Mouse (Mus musculus): ENCODE measurements around the gene Gadd45b. TPM values are rescaled to one million over a fixed set of nuclear protein-coding genes. Genes with fewer than 3 reads are reported as not detected.

The Gadd45b gene
- 9.9 and 11.6 TPM in 2 replicates for polyA plus RNA-seq (2014; fragmentation: Nextera tagmentation; extraction: Ambion mirVana)

DNA sequence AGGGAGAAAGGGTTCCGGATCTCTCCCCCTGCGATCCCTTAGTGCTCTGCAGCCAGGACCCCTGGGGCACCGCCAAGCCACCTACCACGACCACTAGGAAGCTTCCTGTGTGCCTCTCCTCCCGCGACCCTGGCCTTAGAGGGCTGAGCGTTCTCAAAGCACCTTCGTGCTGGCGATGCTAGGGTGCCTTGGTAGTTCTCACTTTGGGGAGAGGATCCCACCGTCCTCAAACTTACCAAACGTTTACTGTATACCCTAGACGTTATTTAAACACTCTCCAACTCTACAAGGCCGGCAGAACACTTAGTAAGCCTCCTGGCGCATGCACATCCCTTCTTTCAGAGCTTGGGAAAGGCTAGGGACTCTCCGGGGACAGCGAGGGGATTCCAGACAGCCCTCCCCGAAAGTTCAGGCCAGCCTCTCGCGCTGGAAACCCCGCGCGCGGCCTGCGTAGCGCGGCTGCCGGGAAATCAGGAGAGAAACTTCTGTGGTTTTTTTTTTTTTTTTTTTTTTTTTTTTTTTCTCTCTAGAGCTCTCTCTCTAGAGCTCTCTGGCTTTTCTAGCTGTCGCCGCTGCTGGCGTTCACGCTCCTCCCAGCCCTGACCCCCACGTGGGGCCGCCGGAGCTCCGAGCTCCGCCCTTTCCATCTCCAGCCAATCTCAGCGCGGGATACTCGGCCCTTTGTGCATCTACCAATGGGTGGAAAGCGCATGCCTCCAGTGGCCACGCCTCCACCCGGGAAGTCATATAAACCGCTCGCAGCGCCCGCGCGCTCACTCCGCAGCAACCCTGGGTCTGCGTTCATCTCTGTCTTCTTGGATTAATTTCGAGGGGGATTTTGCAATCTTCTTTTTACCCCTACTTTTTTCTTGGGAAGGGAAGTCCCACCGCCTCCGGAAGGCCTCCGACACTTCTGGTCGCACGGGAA, at the start of gene Gadd45b:
Gene Gadd45b, plus strand, starts transcription at position 775 of the 928 bp plus-strand sequence.
- H3K4me3 ChIP-seq (ENCODE audit: low read depth, low read length) = peak within 1 kb of the TSS; percentile 47
- peak within 1 kb of the TSS; percentile 87 for H3K4me2 ChIP-seq (ENCODE audit: low read depth, low read length)
- DNase-seq (ENCODE audit: low spot score) (peak; percentile 99), ATAC-seq (replicated peaks; ENCODE audit: insufficient number of reproducible peaks, low FRiP score, low TSS enrichment, low read depth) (peak; percentile 72)
- peak within 1 kb of the TSS; percentile 52; the same call in 1 of the 2 replicates for H3K27ac ChIP-seq (replicated peaks; ENCODE audit: low read depth, low read length)
- H3K9me3 ChIP-seq (replicated peaks; ENCODE audit: control insufficient read depth, low read length) = no peaks in the 10 kb centered on the region
- H3K27me3 ChIP-seq (ENCODE audit: control insufficient read depth, insufficient read depth, low read length) = peaks cover 40% of the 10 kb centered on the region
- H3K4me1 ChIP-seq (ENCODE audit: control insufficient read depth, insufficient read depth, low read length) = peaks cover 15% of the 10 kb centered on the region
- H3K36me3 ChIP-seq (replicated peaks; ENCODE audit: control insufficient read depth, insufficient read depth, low read depth, low read length) = no peaks in the 10 kb centered on the region
- peak within 1 kb of the TSS; percentile 57 for H3K9ac ChIP-seq (replicated peaks; ENCODE audit: low read length)
- under 1% methylated on average over 54 of the region's 56 CpGs for WGBS

DNA sequence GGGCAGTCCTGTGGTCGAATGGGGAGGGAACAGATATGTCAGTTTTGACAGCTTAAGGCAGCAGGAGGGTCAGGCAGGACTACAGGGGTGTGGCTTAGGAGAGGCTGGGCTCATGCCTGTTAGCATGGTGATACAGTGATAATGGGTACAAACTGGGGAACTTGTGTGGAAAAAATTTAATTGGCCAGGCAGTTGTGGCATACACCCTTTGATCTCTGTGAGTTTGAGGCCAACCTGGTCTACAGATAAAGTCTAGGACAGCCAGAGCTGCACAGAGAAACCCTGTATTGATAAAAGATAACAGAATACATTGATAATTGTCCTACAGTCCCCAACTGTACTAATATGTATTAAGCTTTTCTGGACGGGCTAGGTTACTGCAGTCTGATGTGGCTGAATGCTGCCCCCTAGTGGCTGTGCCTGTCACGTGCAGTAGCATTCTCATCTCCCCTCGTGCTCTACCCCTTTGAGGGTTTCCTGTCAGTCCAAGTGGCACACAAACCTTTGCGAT, 49.7 kb upstream of the Gadd45b start:
- ATAC-seq (replicated peaks; ENCODE audit: insufficient number of reproducible peaks, low FRiP score, low TSS enrichment, low read depth) (no peak), DNase-seq (ENCODE audit: low spot score) (peak; percentile 78)
- H3K4me3 ChIP-seq (ENCODE audit: low read depth, low read length) = no peak overlapping the region
- no peak overlapping the region for H3K27ac ChIP-seq (replicated peaks; ENCODE audit: low read depth, low read length)
- 19% methylated on average over 5 of the region's 5 CpGs for WGBS
- H3K27me3 ChIP-seq (ENCODE audit: control insufficient read depth, insufficient read depth, low read length) = no peaks in the 10 kb centered on the region
- H3K36me3 ChIP-seq (replicated peaks; ENCODE audit: control insufficient read depth, insufficient read depth, low read depth, low read length) = no peaks in the 10 kb centered on the region
- H3K4me1 ChIP-seq (ENCODE audit: control insufficient read depth, insufficient read depth, low read length) = no peaks in the 10 kb centered on the region
- no peak overlapping the region for H3K9ac ChIP-seq (replicated peaks; ENCODE audit: low read length)
- H3K9me3 ChIP-seq (replicated peaks; ENCODE audit: control insufficient read depth, low read length) = no peaks in the 10 kb centered on the region
- no peak overlapping the region for H3K4me2 ChIP-seq (ENCODE audit: low read depth, low read length)

DNA sequence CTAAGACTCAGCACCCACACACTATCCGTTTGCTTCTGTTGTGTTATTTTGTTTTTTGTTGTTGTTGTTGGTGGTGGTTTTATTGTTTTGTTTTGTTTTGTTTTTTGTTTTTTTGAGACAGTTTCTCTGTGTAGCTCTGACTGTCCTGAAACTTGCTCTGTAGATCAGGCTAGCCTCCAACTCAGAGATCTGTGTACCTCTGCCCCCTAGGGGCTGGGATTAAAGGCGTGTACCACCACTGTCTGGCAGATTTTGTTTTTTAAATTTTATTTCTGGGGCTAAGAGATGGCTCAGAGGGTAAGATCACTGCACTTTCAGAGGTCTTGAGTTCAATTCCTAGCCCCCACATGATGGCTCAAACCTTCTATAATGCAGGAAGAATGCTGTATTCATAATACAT, 49.0 kb upstream of the Gadd45b start:
- no peaks in the 10 kb centered on the region for H3K27me3 ChIP-seq (ENCODE audit: control insufficient read depth, insufficient read depth, low read length)
- no peaks in the 10 kb centered on the region for H3K4me1 ChIP-seq (ENCODE audit: control insufficient read depth, insufficient read depth, low read length)
- ATAC-seq (replicated peaks; ENCODE audit: insufficient number of reproducible peaks, low FRiP score, low TSS enrichment, low read depth) = no peak
- DNase-seq (ENCODE audit: low spot score) = no peak
- no peaks in the 10 kb centered on the region for H3K9me3 ChIP-seq (replicated peaks; ENCODE audit: control insufficient read depth, low read length)
- no peak overlapping the region for H3K9ac ChIP-seq (replicated peaks; ENCODE audit: low read length)
- H3K4me2 ChIP-seq (ENCODE audit: low read depth, low read length) = no peak overlapping the region
- 79% methylated on average over 2 of the region's 2 CpGs for WGBS
- no peak overlapping the region for H3K27ac ChIP-seq (replicated peaks; ENCODE audit: low read depth, low read length)
- no peaks in the 10 kb centered on the region for H3K36me3 ChIP-seq (replicated peaks; ENCODE audit: control insufficient read depth, insufficient read depth, low read depth, low read length)
- no peak overlapping the region for H3K4me3 ChIP-seq (ENCODE audit: low read depth, low read length)

DNA sequence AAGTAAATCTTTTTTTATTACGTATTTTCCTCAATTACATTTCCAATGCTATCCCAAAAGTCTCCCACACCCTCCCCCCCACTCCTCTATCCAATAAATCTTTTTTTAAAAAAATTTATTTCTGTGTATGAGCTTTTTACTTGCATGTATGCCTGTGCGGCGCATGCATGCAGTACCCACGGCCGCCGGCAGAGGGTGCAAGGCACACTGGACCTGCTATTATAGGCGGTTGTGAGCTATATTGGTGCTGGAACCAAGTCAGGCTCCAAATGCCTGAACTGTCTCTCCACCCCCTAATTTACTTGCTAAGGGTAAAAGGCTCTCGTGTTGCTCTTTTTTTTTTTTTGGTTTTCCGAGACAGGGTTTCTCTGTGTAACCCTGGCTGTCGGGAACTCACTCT, 48.6 kb upstream of the Gadd45b start:
- Histone ChIP-seq H3K27me3 (ENCODE audit: control insufficient read depth, insufficient read depth, low read length) (no peaks in the 10 kb centered on the region), H3K27ac (replicated peaks; ENCODE audit: low read depth, low read length) (no peak overlapping the region), H3K4me1 (ENCODE audit: control insufficient read depth, insufficient read depth, low read length) (no peaks in the 10 kb centered on the region), H3K4me2 (ENCODE audit: low read depth, low read length) (no peak overlapping the region), H3K36me3 (replicated peaks; ENCODE audit: control insufficient read depth, insufficient read depth, low read depth, low read length) (no peaks in the 10 kb centered on the region), H3K4me3 (ENCODE audit: low read depth, low read length) (no peak overlapping the region), H3K9ac (replicated peaks; ENCODE audit: low read length) (no peak overlapping the region), H3K9me3 (replicated peaks; ENCODE audit: control insufficient read depth, low read length) (no peaks in the 10 kb centered on the region)
- 29% methylated on average over 10 of the region's 10 CpGs for WGBS
- DNase-seq (ENCODE audit: low spot score) = peak; percentile 68
- ATAC-seq (replicated peaks; ENCODE audit: insufficient number of reproducible peaks, low FRiP score, low TSS enrichment, low read depth) = no peak

DNA sequence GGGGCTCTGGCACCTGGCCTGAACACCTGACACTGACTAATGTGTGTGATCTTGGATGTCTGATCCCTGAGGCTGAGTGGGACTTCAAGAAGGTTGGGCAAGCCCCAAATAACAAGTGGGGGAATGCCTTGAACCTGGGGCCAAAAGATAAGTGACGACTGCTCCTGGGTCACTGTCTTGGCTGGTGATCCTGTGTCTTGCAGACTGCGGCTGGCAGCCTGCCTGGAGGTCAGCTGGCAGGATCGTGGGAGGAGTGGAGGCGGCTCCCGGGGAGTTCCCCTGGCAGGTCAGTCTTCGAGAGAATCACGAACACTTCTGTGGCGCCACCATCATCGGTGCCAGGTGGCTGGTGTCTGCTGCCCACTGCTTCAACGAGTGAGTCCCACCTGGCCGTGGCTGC, 42.7 kb upstream of the Gadd45b start:
- WGBS = 78% methylated on average over 11 of the region's 11 CpGs
- Histone ChIP-seq H3K27ac (replicated peaks; ENCODE audit: low read depth, low read length) (no peak overlapping the region), H3K27me3 (ENCODE audit: control insufficient read depth, insufficient read depth, low read length) (no peaks in the 10 kb centered on the region), H3K4me2 (ENCODE audit: low read depth, low read length) (no peak overlapping the region), H3K9ac (replicated peaks; ENCODE audit: low read length) (no peak overlapping the region), H3K36me3 (replicated peaks; ENCODE audit: control insufficient read depth, insufficient read depth, low read depth, low read length) (no peaks in the 10 kb centered on the region), H3K9me3 (replicated peaks; ENCODE audit: control insufficient read depth, low read length) (no peaks in the 10 kb centered on the region), H3K4me3 (ENCODE audit: low read depth, low read length) (no peak overlapping the region), H3K4me1 (ENCODE audit: control insufficient read depth, insufficient read depth, low read length) (no peaks in the 10 kb centered on the region)
- ATAC-seq (replicated peaks; ENCODE audit: insufficient number of reproducible peaks, low FRiP score, low TSS enrichment, low read depth) (no peak), DNase-seq (ENCODE audit: low spot score) (no peak)

DNA sequence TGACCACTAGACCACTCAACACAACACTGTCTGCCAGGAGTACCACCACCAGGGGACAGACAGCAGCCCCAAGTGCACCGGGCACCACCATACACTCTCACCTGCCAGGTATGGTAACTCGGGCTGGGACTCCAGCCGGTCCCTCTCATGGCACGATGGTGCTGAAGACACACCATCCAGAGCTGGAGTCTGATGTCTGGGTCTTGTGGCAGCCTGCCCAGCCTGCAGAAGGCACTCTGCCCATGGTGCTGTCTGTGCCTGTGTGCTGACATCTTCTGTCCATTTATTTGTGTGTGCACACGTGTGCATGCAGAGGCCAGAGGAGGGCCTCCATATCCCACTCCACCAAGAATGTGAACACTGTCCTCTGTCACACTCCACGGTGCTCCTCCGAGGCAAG, 34.8 kb upstream of the Gadd45b start:
- H3K4me1 ChIP-seq (ENCODE audit: control insufficient read depth, insufficient read depth, low read length) = peaks cover 5% of the 10 kb centered on the region
- WGBS = 86% methylated on average over 7 of the region's 7 CpGs
- ATAC-seq (replicated peaks; ENCODE audit: insufficient number of reproducible peaks, low FRiP score, low TSS enrichment, low read depth) = no peak
- H3K27ac ChIP-seq (replicated peaks; ENCODE audit: low read depth, low read length) = no peak overlapping the region
- H3K27me3 ChIP-seq (ENCODE audit: control insufficient read depth, insufficient read depth, low read length) = no peaks in the 10 kb centered on the region
- peaks cover 3% of the 10 kb centered on the region for H3K36me3 ChIP-seq (replicated peaks; ENCODE audit: control insufficient read depth, insufficient read depth, low read depth, low read length)
- no peaks in the 10 kb centered on the region for H3K9me3 ChIP-seq (replicated peaks; ENCODE audit: control insufficient read depth, low read length)
- H3K4me2 ChIP-seq (ENCODE audit: low read depth, low read length) = no peak overlapping the region
- no peak overlapping the region for H3K4me3 ChIP-seq (ENCODE audit: low read depth, low read length)
- DNase-seq (ENCODE audit: low spot score) = no peak
- peak overlapping the region; percentile 6; the same call in 1 of the 2 replicates for H3K9ac ChIP-seq (replicated peaks; ENCODE audit: low read length)

DNA sequence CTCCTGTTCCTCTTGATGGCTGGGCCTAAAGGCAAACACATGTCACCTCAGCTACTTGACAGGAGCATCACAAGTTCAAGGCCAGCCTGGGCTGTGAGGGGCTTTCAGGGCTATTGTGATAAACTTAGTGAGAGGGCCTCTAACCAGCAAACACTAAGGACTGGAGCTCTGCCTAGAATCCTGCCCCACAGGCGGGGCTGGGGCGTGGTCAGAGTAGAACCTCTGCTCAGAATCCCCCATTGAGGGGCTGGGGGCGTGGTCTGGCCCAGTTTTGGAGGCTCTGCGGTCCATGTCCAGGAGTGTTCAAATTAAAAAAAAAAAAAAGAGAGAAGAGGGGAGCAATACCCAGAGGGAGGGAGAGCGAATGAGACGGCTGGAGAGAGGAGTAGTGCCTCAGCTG, 34.2 kb upstream of the Gadd45b start:
- Histone ChIP-seq H3K4me1 (ENCODE audit: control insufficient read depth, insufficient read depth, low read length) (peaks cover 5% of the 10 kb centered on the region), H3K9ac (replicated peaks; ENCODE audit: low read length) (no peak overlapping the region), H3K36me3 (replicated peaks; ENCODE audit: control insufficient read depth, insufficient read depth, low read depth, low read length) (peaks cover 3% of the 10 kb centered on the region), H3K9me3 (replicated peaks; ENCODE audit: control insufficient read depth, low read length) (no peaks in the 10 kb centered on the region), H3K4me2 (ENCODE audit: low read depth, low read length) (no peak overlapping the region), H3K27me3 (ENCODE audit: control insufficient read depth, insufficient read depth, low read length) (no peaks in the 10 kb centered on the region), H3K27ac (replicated peaks; ENCODE audit: low read depth, low read length) (no peak overlapping the region), H3K4me3 (ENCODE audit: low read depth, low read length) (no peak overlapping the region)
- ATAC-seq (replicated peaks; ENCODE audit: insufficient number of reproducible peaks, low FRiP score, low TSS enrichment, low read depth) (no peak), DNase-seq (ENCODE audit: low spot score) (no peak)
- WGBS = 76% methylated on average over 6 of the region's 6 CpGs

Data from embryonic facial prominence, embryonic 11.5 days (tissue).